Comparison of ENCODE assay signal across 8 mouse cellular contexts in genomic region chr17:56672941-56673646, GRCm38 (mm10). TPM values are rescaled to one million over a fixed set of nuclear protein-coding genes. Genes with fewer than 3 reads are reported as not detected.
A peak's percentile ranks its signal among the peaks of the same experiment; 100 is the strongest.
DNase-seq lines count a peak whose midpoint lies in the region; ATAC-seq and TF ChIP-seq lines count a peak whose summit lies in the region.

Gene Ranbp3 (plus strand): TSS chr17:56673294.

- ATAC-seq in erythroid progenitor cell, adult 5-6 weeks (replicated peaks; ENCODE audit: low FRiP score, poor library complexity, severe bottlenecking) = peak; percentile 87
- ATAC-seq in heart, embryonic 12.5 days (ENCODE audit: insufficient number of reproducible peaks, low FRiP score) = peak; percentile 93
- ATAC-seq in kidney, postnatal 0 days (replicated peaks; ENCODE audit: low FRiP score, low read depth) = peak; percentile 92
- ATAC-seq in liver, embryonic 11.5 days (replicated peaks; ENCODE audit: low FRiP score) = peak; percentile 93
- peak; percentile 90 for ATAC-seq in stomach, embryonic 14.5 days (ENCODE audit: insufficient number of reproducible peaks, insufficient read depth, low FRiP score, low read depth)

- H3K4me1 ChIP-seq in heart, embryonic 12.5 days (replicated peaks) = peaks cover 44% of the 10 kb centered on the region
- H3K4me1 ChIP-seq in kidney, postnatal 0 days (replicated peaks; ENCODE audit: insufficient read depth, low read length) = peaks cover 13% of the 10 kb centered on the region
- peaks cover 18% of the 10 kb centered on the region for H3K4me1 ChIP-seq in liver, embryonic 11.5 days (replicated peaks; ENCODE audit: control insufficient read depth, insufficient read depth, low read length)
- H3K4me1 ChIP-seq in stomach, embryonic 14.5 days (ENCODE audit: control insufficient read depth, insufficient read depth, low read length) = peaks cover 12% of the 10 kb centered on the region

- H3K27ac ChIP-seq in heart, embryonic 12.5 days (ENCODE audit: poor library complexity, severe bottlenecking) = peak within 1 kb of the TSS; percentile 95
- H3K27ac ChIP-seq in kidney, postnatal 0 days = peak within 1 kb of the TSS; percentile 87
- peak within 1 kb of the TSS; percentile 86 for H3K27ac ChIP-seq in liver, embryonic 11.5 days (ENCODE audit: low read depth, low read length)
- H3K27ac ChIP-seq in stomach, embryonic 14.5 days (ENCODE audit: low read length) = peak within 1 kb of the TSS; percentile 86

- peak within 1 kb of the TSS; percentile 85 for H3K4me2 ChIP-seq in heart, embryonic 12.5 days
- H3K4me2 ChIP-seq in kidney, postnatal 0 days (ENCODE audit: low read length) = peak within 1 kb of the TSS; percentile 86
- H3K4me2 ChIP-seq in liver, embryonic 11.5 days = peak within 1 kb of the TSS; percentile 91
- peak within 1 kb of the TSS; percentile 53 for H3K4me2 ChIP-seq in stomach, embryonic 14.5 days (replicated peaks; ENCODE audit: low read depth, low read length)

- peaks cover 25% of the 10 kb centered on the region for H3K36me3 ChIP-seq in heart, embryonic 12.5 days
- peaks cover 8% of the 10 kb centered on the region for H3K36me3 ChIP-seq in kidney, postnatal 0 days (ENCODE audit: insufficient read depth, low read length)
- peaks cover 21% of the 10 kb centered on the region for H3K36me3 ChIP-seq in liver, embryonic 11.5 days (ENCODE audit: control insufficient read depth, insufficient read depth, low read length)
- peaks cover 16% of the 10 kb centered on the region; the same call in 1 of the 2 replicates for H3K36me3 ChIP-seq in stomach, embryonic 14.5 days (ENCODE audit: control insufficient read depth, insufficient read depth, low read length)

- H3K4me3 ChIP-seq in heart, embryonic 12.5 days = peak within 1 kb of the TSS; percentile 80
- peak within 1 kb of the TSS; percentile 89 for H3K4me3 ChIP-seq in kidney, postnatal 0 days (replicated peaks; ENCODE audit: low read depth, low read length)
- peak within 1 kb of the TSS; percentile 96 for H3K4me3 ChIP-seq in liver, embryonic 11.5 days (ENCODE audit: low read depth, low read length)
- peak within 1 kb of the TSS; percentile 96 for H3K4me3 ChIP-seq in stomach, embryonic 14.5 days (ENCODE audit: low read depth, low read length)

- DNase-seq in CD4-positive helper T cell, adult 2 months (ENCODE audit: low read depth, low spot score) = peak; percentile 100
- DNase-seq in brain, embryonic 18.5 days (ENCODE audit: low read depth, low spot score) = peak; percentile 98
- DNase-seq in kidney, postnatal 0 days (ENCODE audit: low spot score) = peak; percentile 99
- DNase-seq in liver, embryonic 11.5 days (ENCODE audit: low spot score) = peak; percentile 99
- DNase-seq in naive thymus-derived CD4-positive, alpha-beta T cell, adult 2 months (ENCODE audit: low read depth) = peak; percentile 100

- no peaks in the 10 kb centered on the region for H3K9me3 ChIP-seq in heart, embryonic 12.5 days (replicated peaks)
- H3K9me3 ChIP-seq in kidney, postnatal 0 days (replicated peaks; ENCODE audit: low read length) = no peaks in the 10 kb centered on the region
- no peaks in the 10 kb centered on the region for H3K9me3 ChIP-seq in liver, embryonic 11.5 days (ENCODE audit: control insufficient read depth, low read length)
- H3K9me3 ChIP-seq in stomach, embryonic 14.5 days (ENCODE audit: control insufficient read depth, low read depth, low read length) = no peaks in the 10 kb centered on the region

- peak within 1 kb of the TSS; percentile 95 for H3K9ac ChIP-seq in heart, embryonic 12.5 days
- H3K9ac ChIP-seq in kidney, postnatal 0 days (ENCODE audit: low read depth, low read length) = peak within 1 kb of the TSS; percentile 94
- H3K9ac ChIP-seq in liver, embryonic 11.5 days (ENCODE audit: low read depth, low read length) = peak within 1 kb of the TSS; percentile 99
- peak within 1 kb of the TSS; percentile 97 for H3K9ac ChIP-seq in stomach, embryonic 14.5 days (replicated peaks; ENCODE audit: low read depth, low read length)

- H3K27me3 ChIP-seq in heart, embryonic 12.5 days (replicated peaks) = peaks cover 3% of the 10 kb centered on the region
- no peaks in the 10 kb centered on the region for H3K27me3 ChIP-seq in kidney, postnatal 0 days (ENCODE audit: insufficient read depth, low read length)
- 0 out of 2 replicates have a peak, but pooled peaks cover 4% of the 10 kb centered on the region for H3K27me3 ChIP-seq in liver, embryonic 11.5 days (replicated peaks; ENCODE audit: control insufficient read depth, insufficient read depth, low read length)
- H3K27me3 ChIP-seq in stomach, embryonic 14.5 days (ENCODE audit: control insufficient read depth, insufficient read depth, low read length) = no peaks in the 10 kb centered on the region

- TF ChIP-seq CTCF in kidney, postnatal 0 days (IDR thresholded peaks at IDR 0.05; ENCODE audit: low read depth) = no peak

- 0% methylated on average over 55 of the region's 66 CpGs for WGBS in heart, embryonic 12.5 days
- WGBS in kidney, postnatal 0 days = under 1% methylated on average over 55 of the region's 66 CpGs
- under 1% methylated on average over 50 of the region's 66 CpGs for WGBS in liver, embryonic 11.5 days
- WGBS in stomach, embryonic 14.5 days = 1% methylated on average over 62 of the region's 66 CpGs

RNA-seq across cellular contexts. Expression of gene Ranbp3, which starts in this region (rescaled TPM):
- total RNA-seq in erythroid progenitor cell, adult 5-6 weeks (2015; ENCODE audit: low replicate concordance) = 51.1 and 73.9 TPM in 2 replicates
- total RNA-seq in erythroid progenitor cell, adult 5-6 weeks (2017; ENCODE audit: low replicate concordance) = 72.9 and 77.2 TPM in 2 replicates
- 63.2 and 64.5 TPM in 2 replicates for polyA plus RNA-seq in heart, embryonic 12.5 days (2016; fragmentation: Nextera tagmentation; extraction: Ambion mirVana)
- 57.4 and 58.8 TPM in 2 replicates for polyA plus RNA-seq in kidney, postnatal 0 days (2015; fragmentation: Nextera tagmentation; extraction: Ambion mirVana)
- 94.3 and 105 TPM in 2 replicates for polyA plus RNA-seq in liver, embryonic 11.5 days (2014; fragmentation: Nextera tagmentation; extraction: Ambion mirVana)
- 86.5 and 94.9 TPM in 2 replicates for polyA plus RNA-seq in stomach, embryonic 14.5 days (2014; fragmentation: Nextera tagmentation; extraction: Ambion mirVana)

Comparison
In these comparisons a context has a peak if more than half of its experiments do, and no peak if none do; other contexts are left out.
1. Peak in every context shown above with its lines: DNase-seq, ATAC-seq, H3K4me3 ChIP-seq and H3K27ac ChIP-seq.